Mouse (Mus musculus): ENCODE data around the gene Rsl24d1. TPM values are rescaled to one million over a fixed set of nuclear protein-coding genes. Genes with fewer than 3 reads are reported as not detected.

The Rsl24d1 gene
- polyA plus RNA-seq, 1 experiment from 2014 or later, result 45.0 TPM

GRCm38 (mm10) chr9:73091747-73092146 is 21.5 kb upstream of the Rsl24d1 start:
- H3K4me1 ChIP-seq (replicated peaks; ENCODE audit: control insufficient read depth, insufficient read depth, low read length), result no peaks in the 10 kb centered on the region
- H3K27me3 ChIP-seq (replicated peaks; ENCODE audit: control insufficient read depth, insufficient read depth, low read length), result no peaks in the 10 kb centered on the region
- WGBS, result 0% methylated on average over 1 of the region's 1 CpGs
- H3K9ac ChIP-seq (ENCODE audit: low read depth, low read length), result no peak overlapping the region
- no peaks in the 10 kb centered on the region for H3K9me3 ChIP-seq (ENCODE audit: control insufficient read depth)
- TF ChIP-seq CTCF (IDR thresholded peaks at IDR 0.05; ENCODE audit: low read depth), result peak; percentile 98
- no peaks in the 10 kb centered on the region for H3K36me3 ChIP-seq (ENCODE audit: control insufficient read depth, insufficient read depth)
- H3K27ac ChIP-seq (ENCODE audit: low read depth, low read length), result no peak overlapping the region
- H3K4me3 ChIP-seq (ENCODE audit: low read depth, low read length), result no peak overlapping the region
- ATAC-seq, result no peak
- H3K4me2 ChIP-seq (replicated peaks; ENCODE audit: low read depth), result no peak overlapping the region

GRCm38 (mm10) chr9:73094580-73094979 is 18.6 kb upstream of the Rsl24d1 start:
- Histone ChIP-seq H3K4me1 (replicated peaks; ENCODE audit: control insufficient read depth, insufficient read depth, low read length) (no peaks in the 10 kb centered on the region), H3K9ac (ENCODE audit: low read depth, low read length) (no peak overlapping the region), H3K9me3 (ENCODE audit: control insufficient read depth) (no peaks in the 10 kb centered on the region), H3K27ac (ENCODE audit: low read depth, low read length) (no peak overlapping the region), H3K36me3 (ENCODE audit: control insufficient read depth, insufficient read depth) (no peaks in the 10 kb centered on the region), H3K4me3 (ENCODE audit: low read depth, low read length) (no peak overlapping the region), H3K4me2 (replicated peaks; ENCODE audit: low read depth) (no peak overlapping the region; the same call in 1 of the 2 replicates), H3K27me3 (replicated peaks; ENCODE audit: control insufficient read depth, insufficient read depth, low read length) (no peaks in the 10 kb centered on the region)
- 17% methylated on average over 17 of the region's 17 CpGs for WGBS
- no peak for TF ChIP-seq CTCF (IDR thresholded peaks at IDR 0.05; ENCODE audit: low read depth)
- peak; percentile 70 for ATAC-seq

GRCm38 (mm10) chr9:73097898-73098297 is 15.3 kb upstream of the Rsl24d1 start:
- Histone ChIP-seq H3K4me2 (replicated peaks; ENCODE audit: low read depth) (no peak overlapping the region), H3K27ac (ENCODE audit: low read depth, low read length) (no peak overlapping the region), H3K9me3 (ENCODE audit: control insufficient read depth) (no peaks in the 10 kb centered on the region), H3K4me1 (replicated peaks; ENCODE audit: control insufficient read depth, insufficient read depth, low read length) (no peaks in the 10 kb centered on the region), H3K4me3 (ENCODE audit: low read depth, low read length) (no peak overlapping the region), H3K36me3 (ENCODE audit: control insufficient read depth, insufficient read depth) (no peaks in the 10 kb centered on the region), H3K27me3 (replicated peaks; ENCODE audit: control insufficient read depth, insufficient read depth, low read length) (no peaks in the 10 kb centered on the region; the same call in 1 of the 2 replicates), H3K9ac (ENCODE audit: low read depth, low read length) (no peak overlapping the region)
- 73% methylated on average over 2 of the region's 2 CpGs for WGBS
- no peak for ATAC-seq
- no peak for TF ChIP-seq CTCF (IDR thresholded peaks at IDR 0.05; ENCODE audit: low read depth)

DNA sequence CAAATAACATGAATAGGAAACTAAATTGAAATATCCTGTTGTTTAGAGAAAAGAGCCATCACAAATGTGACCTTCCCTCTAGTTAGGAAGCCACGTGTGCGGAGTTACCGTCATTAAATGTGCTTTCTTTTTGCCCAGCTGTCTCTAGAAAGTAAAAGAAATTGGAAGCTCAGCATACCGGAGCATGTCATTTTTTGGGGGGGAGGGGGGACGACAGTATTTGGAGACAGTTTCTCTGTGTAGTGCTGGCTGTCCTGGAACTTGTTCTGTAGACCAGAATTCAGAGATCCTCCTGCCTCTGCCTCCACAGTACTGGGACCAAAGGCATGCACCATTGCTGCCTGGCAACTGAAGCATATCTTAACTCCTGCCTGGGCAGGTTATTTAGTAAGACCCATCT is 11.7 kb upstream of the Rsl24d1 start, which contains the start of gene Khdc3:
Gene Khdc3, plus strand, starts transcription at position 301 of the 400 bp plus-strand sequence.
- no peaks in the 10 kb centered on the region for H3K36me3 ChIP-seq (ENCODE audit: control insufficient read depth, insufficient read depth)
- 84% methylated on average over 5 of the region's 5 CpGs for WGBS
- H3K4me2 ChIP-seq (replicated peaks; ENCODE audit: low read depth), result no peak within 1 kb of the TSS

GRCm38 (mm10) chr9:73102181-73102580 is 11.0 kb upstream of the Rsl24d1 start, which contains the start of gene Gm20509:
Gene Gm20509 (plus strand): TSS chr9:73102470.
- peaks cover 3% of the 10 kb centered on the region; the same call in 1 of the 2 replicates for H3K27me3 ChIP-seq (replicated peaks; ENCODE audit: control insufficient read depth, insufficient read depth, low read length)
- H3K36me3 ChIP-seq (ENCODE audit: control insufficient read depth, insufficient read depth), result no peaks in the 10 kb centered on the region
- TF ChIP-seq CTCF (IDR thresholded peaks at IDR 0.05; ENCODE audit: low read depth), result no peak
- H3K27ac ChIP-seq (ENCODE audit: low read depth, low read length), result no peak within 1 kb of the TSS
- no peaks in the 10 kb centered on the region for H3K9me3 ChIP-seq (ENCODE audit: control insufficient read depth)
- H3K4me3 ChIP-seq (ENCODE audit: low read depth, low read length), result peak within 1 kb of the TSS; percentile 39
- ATAC-seq, result no peak
- WGBS, result 95% methylated on average over 4 of the region's 4 CpGs
- H3K9ac ChIP-seq (ENCODE audit: low read depth, low read length), result peak within 1 kb of the TSS; percentile 45; the same call in 1 of the 2 replicates
- H3K4me1 ChIP-seq (replicated peaks; ENCODE audit: control insufficient read depth, insufficient read depth, low read length), result peaks cover 5% of the 10 kb centered on the region; the same call in 1 of the 2 replicates
- peak within 1 kb of the TSS; percentile 84 for H3K4me2 ChIP-seq (replicated peaks; ENCODE audit: low read depth)

More for the DNA sequence above, 11.7 kb upstream of the Rsl24d1 start, which contains the start of gene Khdc3:
- no peak for TF ChIP-seq CTCF (IDR thresholded peaks at IDR 0.05; ENCODE audit: low read depth)
- Histone ChIP-seq H3K9me3 (ENCODE audit: control insufficient read depth) (no peaks in the 10 kb centered on the region), H3K4me1 (replicated peaks; ENCODE audit: control insufficient read depth, insufficient read depth, low read length) (peaks cover 5% of the 10 kb centered on the region; the same call in 1 of the 2 replicates), H3K27ac (ENCODE audit: low read depth, low read length) (no peak within 1 kb of the TSS), H3K9ac (ENCODE audit: low read depth, low read length) (no peak within 1 kb of the TSS), H3K4me3 (ENCODE audit: low read depth, low read length) (no peak within 1 kb of the TSS), H3K27me3 (replicated peaks; ENCODE audit: control insufficient read depth, insufficient read depth, low read length) (peaks cover 3% of the 10 kb centered on the region; the same call in 1 of the 2 replicates)
- no peak for ATAC-seq

- peaks cover 3% of the 10 kb centered on the region; the same call in 1 of the 2 replicates for H3K27me3 ChIP-seq (replicated peaks; ENCODE audit: control insufficient read depth, insufficient read depth, low read length)
- H3K27ac ChIP-seq (ENCODE audit: low read depth, low read length), result no peak overlapping the region
- peak overlapping the region; percentile 39 for H3K4me3 ChIP-seq (ENCODE audit: low read depth, low read length)
- 3% methylated on average over 60 of the region's 60 CpGs for WGBS
- no peak for TF ChIP-seq CTCF (IDR thresholded peaks at IDR 0.05; ENCODE audit: low read depth)
- no peaks in the 10 kb centered on the region for H3K9me3 ChIP-seq (ENCODE audit: control insufficient read depth)
- peak; percentile 36 for ATAC-seq
- H3K4me2 ChIP-seq (replicated peaks; ENCODE audit: low read depth), result peak overlapping the region; percentile 84
- H3K9ac ChIP-seq (ENCODE audit: low read depth, low read length), result peak overlapping the region; percentile 45; the same call in 1 of the 2 replicates
- H3K36me3 ChIP-seq (ENCODE audit: control insufficient read depth, insufficient read depth), result no peaks in the 10 kb centered on the region
- peaks cover 5% of the 10 kb centered on the region; the same call in 1 of the 2 replicates for H3K4me1 ChIP-seq (replicated peaks; ENCODE audit: control insufficient read depth, insufficient read depth, low read length)
Observed at GRCm38 (mm10) chr9:73103159-73103879, 9.9 kb upstream of the Rsl24d1 start.
